Mouse (Mus musculus): ENCODE results near the gene Slc23a4.

Slc23a4 gene

DNA sequence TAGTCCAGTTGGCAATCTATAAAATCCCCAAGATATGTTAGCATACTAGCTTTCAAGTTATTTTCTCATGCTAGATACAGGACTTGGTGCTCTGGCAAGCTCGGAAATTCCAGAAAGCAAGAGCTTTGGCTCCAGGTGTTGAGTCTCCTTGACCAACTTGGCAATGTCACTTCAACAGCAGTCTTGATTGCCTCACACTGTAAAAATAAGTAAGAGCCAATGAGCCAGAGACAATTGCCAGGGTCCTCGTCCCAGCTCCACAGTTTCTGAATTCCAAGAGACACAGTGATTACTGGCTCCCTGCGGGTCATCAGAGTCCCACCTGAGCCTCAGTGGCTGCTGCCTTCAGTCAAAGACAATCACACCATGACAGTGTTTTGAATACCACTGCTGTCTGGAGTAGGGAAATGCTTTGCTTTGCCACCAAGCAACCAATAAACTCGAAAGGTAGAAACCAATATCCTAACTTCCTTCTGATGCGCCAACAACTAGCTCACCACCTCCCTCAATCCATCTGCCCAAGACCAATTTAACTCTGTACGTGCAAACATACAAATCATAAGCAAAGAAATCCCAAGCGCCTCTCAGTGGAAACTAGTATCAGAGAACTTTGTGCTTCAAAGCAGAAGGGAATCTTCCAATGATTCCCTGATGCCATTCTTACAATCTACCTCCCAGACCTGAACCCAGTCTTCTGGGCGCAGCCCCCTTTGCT, 78.4 kb downstream of the Slc23a4 start:
- peak in 1 of 2 experiments; percentile 48 for DNase-seq

DNA sequence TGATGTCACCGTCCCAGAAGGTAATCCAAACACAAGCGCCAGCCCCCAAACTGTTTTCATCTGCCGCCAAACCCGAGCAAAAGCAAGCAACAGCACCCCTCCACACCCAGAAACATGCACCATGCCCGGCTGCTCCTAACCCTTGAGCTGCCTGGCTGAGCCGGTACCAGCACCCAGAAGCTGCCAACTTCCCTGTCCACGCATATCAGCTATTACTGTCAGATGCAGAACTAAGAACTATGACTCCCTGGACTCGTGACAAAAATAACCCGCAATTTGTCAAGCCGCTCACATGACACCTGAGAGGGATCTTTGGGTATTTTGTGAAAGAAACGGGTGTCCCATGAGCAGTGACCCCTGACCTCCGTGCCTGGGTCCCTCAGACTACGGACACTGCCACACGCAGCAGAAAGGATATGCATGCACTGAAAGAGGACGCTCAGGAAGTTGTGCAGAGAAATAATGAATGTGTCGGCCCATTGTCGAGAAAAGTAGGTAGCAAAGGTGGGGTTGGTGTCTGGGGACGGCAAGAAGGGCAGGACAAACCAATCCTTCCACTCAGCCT, 80.4 kb downstream of the Slc23a4 start:
- DNase-seq, result peak; percentile 53 to 60

DNA sequence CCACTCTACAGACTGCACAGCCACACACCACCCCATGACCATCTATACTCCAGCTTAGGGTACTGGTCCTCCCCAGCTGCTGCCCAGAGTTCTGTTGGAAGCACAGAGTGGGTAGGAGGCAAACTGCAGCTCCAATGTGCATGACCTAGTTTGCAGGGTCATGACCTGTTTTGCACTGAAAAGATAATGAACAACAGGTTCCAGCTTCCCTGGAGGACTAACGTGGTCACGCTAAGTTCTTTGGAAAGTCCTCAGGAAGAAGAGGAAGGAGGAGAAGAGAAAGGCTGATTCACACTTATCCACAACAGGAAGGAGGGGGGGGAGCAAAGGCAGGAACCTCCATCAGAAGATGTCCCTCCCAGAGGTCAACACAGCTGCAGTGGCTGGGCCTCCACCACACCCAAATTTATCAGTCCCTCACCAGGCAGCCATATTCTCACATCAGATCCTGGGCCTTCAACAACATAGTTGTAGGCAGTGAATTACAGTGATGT, 81.0 kb downstream of the Slc23a4 start:
- DNase-seq, result peak; percentile 61 to 66

DNA sequence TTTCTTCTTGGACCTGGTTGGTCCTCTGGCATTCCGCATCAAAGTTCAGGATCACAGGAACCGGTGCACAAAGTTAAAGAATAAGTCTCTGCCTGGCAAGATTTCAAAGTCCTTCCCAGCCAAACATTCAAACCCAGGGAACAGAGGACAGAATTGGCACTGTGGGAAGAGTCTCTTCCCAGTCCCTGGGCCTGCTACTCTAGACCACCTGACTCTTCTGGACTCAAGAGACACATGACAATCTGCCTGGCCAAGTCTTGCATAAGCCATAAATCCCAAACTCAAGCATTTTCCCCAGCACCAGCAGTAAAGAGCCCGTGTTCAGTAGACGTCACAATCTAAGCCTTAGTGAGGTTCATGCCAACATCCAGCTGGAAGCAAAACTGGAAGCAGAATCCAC, 81.5 kb downstream of the Slc23a4 start:
- DNase-seq, result peak; percentile 71 to 92

DNA sequence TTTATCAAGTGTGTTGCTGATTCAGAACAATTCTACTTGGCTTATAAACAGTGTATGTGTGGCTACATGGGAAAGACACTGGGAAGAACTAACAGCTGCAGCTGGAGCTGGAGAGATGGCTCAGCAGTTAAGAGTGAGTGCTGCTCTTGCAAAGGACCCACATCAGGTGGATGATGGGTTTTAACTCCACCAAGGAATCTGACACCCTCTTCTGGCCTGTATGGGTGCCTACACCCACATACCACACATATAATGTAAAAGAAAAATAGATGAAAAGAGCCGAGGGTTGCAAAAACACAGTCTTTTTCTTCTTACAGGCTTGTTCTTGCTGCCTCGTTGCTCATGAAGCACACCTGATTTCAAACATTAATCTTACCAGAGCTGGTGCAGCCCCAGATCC, 82.1 kb downstream of the Slc23a4 start:
- no peak for DNase-seq

DNA sequence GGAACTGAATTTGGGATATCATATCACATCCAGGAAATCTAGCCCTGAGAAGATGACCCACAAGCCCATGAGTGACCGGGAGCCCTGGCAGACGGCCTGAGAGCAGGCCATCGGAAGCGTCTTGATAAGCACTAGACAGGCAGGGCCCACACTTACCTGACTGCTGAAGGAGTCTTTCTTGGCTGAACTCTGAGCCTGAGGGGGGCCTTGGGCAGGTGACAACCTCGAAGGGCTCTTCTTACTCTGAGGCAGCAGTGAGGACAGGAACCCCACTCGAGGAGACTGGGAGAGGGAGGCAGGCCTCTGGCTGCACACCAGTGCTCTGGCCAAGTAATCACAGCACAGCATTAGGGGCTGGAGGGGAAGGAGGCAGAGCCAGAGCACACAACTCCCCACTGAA, 83.8 kb downstream of the Slc23a4 start:
- DNase-seq, result no peak

DNA sequence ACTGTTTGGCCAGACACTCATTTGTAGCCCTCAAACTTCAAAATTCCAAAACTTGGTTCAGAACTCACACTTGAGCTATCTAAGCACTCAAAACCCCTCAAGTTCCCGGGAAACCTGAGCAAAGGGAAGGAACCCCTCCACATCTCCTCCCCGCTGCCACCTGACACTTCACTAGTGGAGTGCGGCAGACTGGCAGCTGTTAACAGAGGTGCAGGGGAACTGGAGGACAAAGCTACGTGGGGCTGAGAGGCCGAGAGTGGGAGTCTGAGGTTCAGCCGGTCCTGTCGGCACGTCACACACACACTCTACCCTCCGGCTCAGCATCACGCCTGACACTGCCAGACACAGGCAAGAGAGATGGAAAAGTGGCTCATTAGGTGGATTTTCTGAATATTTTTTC, 84.4 kb downstream of the Slc23a4 start:
- DNase-seq, result no peak

DNA sequence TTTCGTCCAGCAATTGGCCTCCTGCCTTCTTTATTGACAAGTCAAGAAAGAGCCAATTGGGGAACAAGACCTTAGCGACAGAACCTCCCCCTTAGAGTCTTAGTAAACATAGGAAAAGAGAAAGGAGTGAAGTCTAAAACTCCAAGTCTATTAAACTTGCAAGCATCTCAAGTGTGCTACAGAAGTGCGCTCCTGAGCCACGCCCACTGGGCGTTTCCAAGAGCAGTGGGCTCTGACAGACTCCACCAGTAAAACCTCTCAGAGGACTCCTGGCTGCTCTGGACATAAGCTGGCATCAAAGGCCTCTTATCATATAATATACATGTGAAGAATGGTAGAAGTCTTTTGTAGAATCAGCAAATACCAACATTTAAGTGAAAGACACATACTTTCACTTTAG, 84.8 kb downstream of the Slc23a4 start:
- DNase-seq, result no peak

DNA sequence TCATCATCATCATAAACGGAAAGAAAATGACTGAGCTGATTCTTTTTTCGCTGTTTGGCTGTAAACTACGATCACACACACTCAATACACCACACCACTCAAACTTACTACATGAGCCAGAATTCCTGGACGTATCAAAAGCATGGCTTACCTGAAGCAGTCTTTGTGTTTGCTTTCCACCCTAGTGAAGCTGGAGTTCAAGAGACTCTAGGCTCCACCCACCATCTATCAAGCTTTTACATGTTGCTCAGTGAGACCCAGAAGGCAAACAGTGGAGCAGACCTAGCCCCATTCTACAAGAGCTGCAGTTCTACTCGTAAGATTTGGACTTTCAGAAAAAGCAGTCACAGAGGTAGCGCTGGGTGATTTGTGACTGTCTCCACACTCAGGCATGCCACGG, 85.6 kb downstream of the Slc23a4 start:
- DNase-seq, result peak in 1 of 2 experiments; percentile 57

DNA sequence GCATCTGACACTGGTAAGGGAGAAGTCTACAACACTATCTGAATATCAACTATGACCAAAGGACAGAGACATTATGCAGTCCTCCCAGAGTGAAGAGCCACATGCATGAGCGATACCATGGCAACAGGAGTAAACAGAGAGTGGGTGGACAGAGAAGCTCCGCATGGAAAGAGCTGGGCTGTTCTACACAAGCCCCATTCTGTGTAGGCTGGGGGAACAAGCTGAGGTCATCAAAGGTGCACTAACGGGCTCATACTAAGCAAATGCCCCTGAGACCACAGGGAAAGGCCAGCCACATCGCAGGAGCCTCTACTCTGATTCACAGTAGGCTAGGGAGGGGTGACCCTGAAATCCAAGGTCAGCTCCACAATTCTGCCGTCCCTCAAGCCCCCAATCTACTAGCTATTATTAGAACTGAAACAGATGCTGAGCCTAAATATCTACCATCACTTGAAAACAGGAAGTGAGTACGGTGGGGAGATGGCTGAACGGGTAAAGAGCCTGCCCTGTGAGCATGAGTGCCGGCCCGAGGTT, 86.2 kb downstream of the Slc23a4 start:
- no peak for DNase-seq

DNA sequence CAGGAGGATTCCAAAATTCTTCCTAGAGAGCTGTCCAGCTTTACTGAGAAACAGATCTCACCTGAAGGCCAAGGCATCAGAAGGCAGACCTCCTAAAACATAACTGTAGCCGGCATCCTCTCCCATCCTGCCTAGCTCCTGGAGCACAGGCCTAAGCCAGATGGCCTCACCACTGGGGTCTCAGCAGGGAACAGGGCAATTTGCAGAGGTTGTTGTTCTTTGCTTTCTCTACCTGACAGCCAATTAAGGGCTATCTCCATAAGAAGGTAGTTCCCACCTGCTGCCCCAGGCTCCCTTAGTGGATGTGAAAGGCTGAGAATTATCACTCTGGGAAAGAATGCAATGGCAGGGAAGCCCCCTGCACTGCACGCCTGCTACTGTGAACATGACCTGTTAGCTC, 87.2 kb downstream of the Slc23a4 start:
- DNase-seq, result no peak

DNA sequence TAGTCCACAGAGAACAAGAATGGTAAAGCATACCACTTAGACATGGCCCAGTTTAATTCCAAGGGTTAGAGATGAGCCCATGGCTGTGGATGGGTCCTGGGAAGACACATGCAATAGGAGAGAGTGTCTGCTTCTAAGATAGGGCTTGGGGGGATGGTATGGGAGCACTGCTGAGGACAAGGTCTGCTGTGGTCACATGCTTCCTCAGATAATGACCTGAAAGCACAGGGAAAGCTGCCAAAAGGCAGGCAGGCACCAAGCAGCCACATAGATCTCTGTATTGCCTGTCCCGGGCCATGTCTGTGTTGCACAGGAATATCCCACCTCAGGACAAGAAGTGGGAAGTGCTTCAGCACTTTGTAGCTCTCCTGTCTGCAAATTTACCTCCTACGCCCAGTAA, 89.1 kb downstream of the Slc23a4 start:
- DNase-seq, result peak; percentile 80 to 87

DNA sequence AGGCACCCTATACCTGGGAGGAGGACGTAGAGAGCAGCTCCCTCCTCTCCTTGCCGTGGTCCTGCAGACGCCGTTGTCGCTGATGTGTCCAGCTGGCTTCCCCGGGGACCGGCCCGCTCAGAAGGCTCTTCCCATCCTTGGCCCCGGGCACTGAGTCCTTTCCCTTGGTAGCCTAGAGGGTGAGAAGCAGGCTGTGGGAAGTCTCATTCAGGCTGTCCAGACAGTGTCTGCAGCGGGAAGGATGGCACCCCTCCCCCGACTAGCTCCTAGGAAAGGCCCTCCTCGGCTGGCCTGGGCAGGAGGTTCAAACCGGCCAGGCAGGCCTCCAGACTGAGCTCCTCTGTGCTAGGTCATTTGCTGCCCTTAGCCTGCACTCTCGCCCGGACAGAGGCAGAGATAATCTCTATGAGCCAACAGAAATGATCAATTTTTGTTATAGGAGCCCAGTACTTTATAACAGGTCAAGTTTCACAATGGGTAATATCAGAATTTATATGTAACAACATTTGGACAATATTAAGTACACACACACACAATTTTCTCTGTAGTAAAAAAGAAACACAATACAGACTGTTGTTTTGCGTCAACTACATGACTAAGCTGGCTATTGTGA, 91.9 kb downstream of the Slc23a4 start:
- no peak for DNase-seq

DNA sequence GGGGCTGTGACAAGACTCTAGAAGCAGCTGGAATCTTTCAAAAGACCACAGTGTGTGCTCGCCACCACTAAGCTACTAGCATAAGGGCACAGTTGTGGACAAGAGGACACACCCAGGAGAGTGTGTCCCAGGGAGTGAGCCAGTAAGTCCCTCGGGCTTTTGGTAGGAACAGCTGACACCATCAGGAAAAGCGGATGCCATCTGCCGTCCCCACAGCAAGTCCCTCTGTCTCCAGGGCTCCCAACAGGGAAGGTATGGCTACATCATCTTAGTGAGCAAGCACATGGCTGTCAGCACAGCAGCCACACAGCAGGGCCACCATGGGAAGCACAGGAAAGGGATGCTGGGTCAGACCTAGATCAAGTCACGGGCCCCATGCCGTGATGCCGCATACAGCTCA, 92.6 kb downstream of the Slc23a4 start:
- no peak for DNase-seq
